Comparison of ENCODE assay signal across 8 mouse cellular contexts in genomic region chr17:64375327-64375726, GRCm38 (mm10). TPM values are rescaled to one million over a fixed set of nuclear protein-coding genes. Genes with fewer than 3 reads are reported as not detected.
A peak's percentile ranks its signal among the peaks of the same experiment; 100 is the strongest.
DNase-seq lines count a peak whose midpoint lies in the region; ATAC-seq and TF ChIP-seq lines count a peak whose summit lies in the region.

No protein-coding gene starts in this region.

- H3K9ac ChIP-seq in forebrain, embryonic 12.5 days: no peak overlapping the region
- H3K9ac ChIP-seq in lung, embryonic 16.5 days (ENCODE audit: low read length): no peak overlapping the region

- no peak for TF ChIP-seq POLR2A in brain, embryonic 14.5 days (IDR thresholded peaks at IDR 0.05; ENCODE audit: borderline replicate concordance, extremely low read depth, insufficient read depth, insufficient read length, poor library complexity, severe bottlenecking)

- TF ChIP-seq CTCF in G1E (IDR thresholded peaks at IDR 0.05; ENCODE audit: low read depth, low read length): peak; percentile 58; the same call in 1 of the 2 replicates
- TF ChIP-seq CTCF in brain, embryonic 14.5 days (IDR thresholded peaks at IDR 0.05; ENCODE audit: borderline replicate concordance, extremely low read depth, insufficient read depth, insufficient read length): peak; percentile 86
- TF ChIP-seq CTCF in layer of hippocampus, adult 2 months (conservative IDR thresholded peaks at IDR 0.05): peak; percentile 94

- H3K4me3 ChIP-seq in G1E (ENCODE audit: low read depth, low read length): no peak overlapping the region
- no peak overlapping the region for H3K4me3 ChIP-seq in forebrain, embryonic 12.5 days (replicated peaks)
- no peak overlapping the region for H3K4me3 ChIP-seq in layer of hippocampus, adult 2 months
- no peak overlapping the region for H3K4me3 ChIP-seq in lung, embryonic 16.5 days (ENCODE audit: low read length)

- no peak for DNase-seq in G1E (ENCODE audit: low spot score)
- DNase-seq in brain, embryonic 14.5 days (ENCODE audit: low read depth): peak; percentile 84
- DNase-seq in heart, postnatal 25 days (ENCODE audit: low spot score): peak; percentile 36
- DNase-seq in layer of hippocampus, adult 2 months (ENCODE audit: low spot score in 2 of 2): peak; percentile 66 to 78
- peak; percentile 15 for DNase-seq in ovary, postnatal 10 days (ENCODE audit: low spot score)
- DNase-seq in thymus, postnatal 25 days: peak; percentile 57

- H3K36me3 ChIP-seq in G1E (replicated peaks): no peaks in the 10 kb centered on the region
- no peaks in the 10 kb centered on the region for H3K36me3 ChIP-seq in forebrain, embryonic 12.5 days (replicated peaks)
- no peaks in the 10 kb centered on the region for H3K36me3 ChIP-seq in lung, embryonic 16.5 days (ENCODE audit: control insufficient read depth, insufficient read depth, low read length)

- no peak overlapping the region for H3K4me2 ChIP-seq in forebrain, embryonic 12.5 days
- no peak overlapping the region for H3K4me2 ChIP-seq in lung, embryonic 16.5 days (ENCODE audit: low read depth, low read length)

- H3K4me1 ChIP-seq in G1E (ENCODE audit: insufficient read depth, low read depth, low read length): no peaks in the 10 kb centered on the region
- H3K4me1 ChIP-seq in forebrain, embryonic 12.5 days: no peaks in the 10 kb centered on the region
- no peaks in the 10 kb centered on the region for H3K4me1 ChIP-seq in lung, embryonic 16.5 days (replicated peaks; ENCODE audit: control insufficient read depth, insufficient read depth, low read length)

- H3K27me3 ChIP-seq in G1E (ENCODE audit: insufficient read depth, low read length): no peaks in the 10 kb centered on the region
- no peaks in the 10 kb centered on the region for H3K27me3 ChIP-seq in forebrain, embryonic 12.5 days
- no peaks in the 10 kb centered on the region for H3K27me3 ChIP-seq in lung, embryonic 16.5 days (ENCODE audit: control insufficient read depth, insufficient read depth, low read depth, low read length)

- intact Hi-C loops in heart, postnatal 25 days (cut with DNase I): loop anchor here (2.0 to 10.0 kb wide), 4 partner anchors 143 to 801 kb away; no protein-coding TSS in a partner anchor

- no peak overlapping the region for H3K27ac ChIP-seq in forebrain, embryonic 12.5 days
- H3K27ac ChIP-seq in layer of hippocampus, adult 2 months: no peak overlapping the region
- H3K27ac ChIP-seq in lung, embryonic 16.5 days (ENCODE audit: low read length): no peak overlapping the region

- ATAC-seq in G1E (ENCODE audit: extremely low read depth, insufficient number of reproducible peaks, low FRiP score, poor library complexity, severe bottlenecking): peak; percentile 81
- peak; percentile 85; the same call in 1 of the 2 replicates for ATAC-seq in forebrain, embryonic 12.5 days (ENCODE audit: low FRiP score)
- ATAC-seq in lung, embryonic 16.5 days (ENCODE audit: low read depth): peak; percentile 80

- H3K9me3 ChIP-seq in G1E (replicated peaks): no peaks in the 10 kb centered on the region
- H3K9me3 ChIP-seq in forebrain, embryonic 12.5 days: no peaks in the 10 kb centered on the region
- no peaks in the 10 kb centered on the region for H3K9me3 ChIP-seq in lung, embryonic 16.5 days (ENCODE audit: control insufficient read depth, low read length)

- WGBS in forebrain, embryonic 12.5 days: 66% methylated on average over 4 of the region's 4 CpGs
- 74% methylated on average over 4 of the region's 4 CpGs for WGBS in lung, embryonic 16.5 days

RNA-seq across cellular contexts. Expression of gene Pja2, which starts 43.6 kb away (rescaled TPM):
- 51.3 and 51.8 TPM in 2 replicates for total RNA-seq in G1E (2014; fragmentation: Nextera tagmentation)
- total RNA-seq in G1E (2017): 44.1 and 51.0 TPM in 2 replicates
- polyA plus RNA-seq in G1E (2012): 1.6 and 2.0 TPM in 2 replicates
- 59.3 and 103 TPM in 2 replicates for polyA plus RNA-seq in brain, embryonic 14.5 days (2012; rRNA removed)
- 84.2 and 87.0 TPM in 2 replicates for polyA plus RNA-seq in forebrain, embryonic 12.5 days (2016; fragmentation: Nextera tagmentation; extraction: Ambion mirVana)
- total RNA-seq in heart, postnatal 25 days (2021): 100 to 1,000 TPM; 105 to 113 TPM
- 100 to 1,000 TPM; 444 to 450 TPM for total RNA-seq in layer of hippocampus, adult 2 months (2021)
- 68.6 and 68.9 TPM in 2 replicates for polyA plus RNA-seq in lung, embryonic 16.5 days (2015; fragmentation: Nextera tagmentation; extraction: Ambion mirVana)

Comparison
In these comparisons a context has a peak if more than half of its experiments do, and no peak if none do; other contexts are left out.
1. RNA of gene Pja2, which starts 43.6 kb away (polyA plus RNA-seq): 59.3 to 103 TPM in brain, embryonic 14.5 days, 84.2 to 87.0 TPM in forebrain, embryonic 12.5 days and 68.6 to 68.9 TPM in lung, embryonic 16.5 days; 1.6 to 2.0 TPM in G1E; every median in the first group is over 10 times any median in the second.
2. Peak in every context shown above with its lines, with median percentiles within 50 percentile points of each other: ATAC-seq and CTCF ChIP-seq.